Mouse (Mus musculus): ENCODE measurements around the gene Obsl1.

GRCm38 (mm10) chr1:75469287-75469825 is 36.9 kb downstream of the Obsl1 start:
- TF ChIP-seq CTCF (IDR thresholded peaks at IDR 0.05; ENCODE audit: borderline replicate concordance, extremely low read depth, insufficient read depth, insufficient read length) (no peak), POLR2A (IDR thresholded peaks at IDR 0.05; ENCODE audit: borderline replicate concordance, extremely low read depth, insufficient read depth, insufficient read length, poor library complexity, severe bottlenecking) (no peak)
